Mouse (Mus musculus): ENCODE data around the gene Gm21858.
"Not testable (repeated sequence)": the region's sequence is repeated elsewhere in the genome, so short reads cannot be mapped to it uniquely, and the experiment has no call there.

Gene Gm21858

DNA sequence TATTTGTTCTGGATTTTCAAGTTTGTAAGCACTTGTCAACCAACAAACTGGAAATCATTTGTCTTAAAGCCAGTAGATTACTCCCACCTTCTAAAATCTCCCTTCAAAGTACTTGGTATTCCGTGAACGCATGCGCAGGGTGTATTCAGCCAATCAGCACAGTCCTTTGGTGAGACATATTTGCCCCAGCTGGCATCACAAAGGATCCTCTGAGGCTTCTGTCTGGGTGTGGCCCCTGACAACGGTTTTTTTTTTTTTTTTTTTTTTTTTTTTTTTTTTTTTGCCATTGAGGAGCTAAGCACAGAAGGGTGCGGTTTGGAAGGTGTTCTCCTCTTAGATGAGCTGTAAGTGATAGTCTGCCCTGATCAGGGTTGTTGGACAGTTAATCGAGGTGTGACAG, at the start of gene Gm21858:
Gene Gm21858, plus strand, starts transcription at position 301 of the 400 bp plus-strand sequence.
- not testable (repeated sequence) for DNase-seq

Measured in kidney, postnatal 36 days (tissue).